Mouse (Mus musculus) splenic B cell, adult 2 months (primary cell): ENCODE results near the gene Ablim1.

Experiments
- DNase-seq: peaks from one replicate; pipeline ENCODE4 v3.0.0-alpha.2; 2011; ENCODE audit warnings: low read depth, low spot score
- H3K27me3 ChIP-seq: 2 replicates; pipeline ENCODE4 v1.6.1; 2012; ENCODE audit warnings: mild to moderate bottlenecking, low read length, moderate library complexity, mixed read lengths; ENCODE audit not compliant: control insufficient read depth, poor library complexity, insufficient read depth, severe bottlenecking
- H3K36me3 ChIP-seq: 2 replicates; pipeline ENCODE4 v1.6.1; 2012; ENCODE audit warnings: mild to moderate bottlenecking, low read length, moderate library complexity, mixed read lengths; ENCODE audit not compliant: control insufficient read depth, poor library complexity, insufficient read depth, severe bottlenecking

The Ablim1 gene

DNA sequence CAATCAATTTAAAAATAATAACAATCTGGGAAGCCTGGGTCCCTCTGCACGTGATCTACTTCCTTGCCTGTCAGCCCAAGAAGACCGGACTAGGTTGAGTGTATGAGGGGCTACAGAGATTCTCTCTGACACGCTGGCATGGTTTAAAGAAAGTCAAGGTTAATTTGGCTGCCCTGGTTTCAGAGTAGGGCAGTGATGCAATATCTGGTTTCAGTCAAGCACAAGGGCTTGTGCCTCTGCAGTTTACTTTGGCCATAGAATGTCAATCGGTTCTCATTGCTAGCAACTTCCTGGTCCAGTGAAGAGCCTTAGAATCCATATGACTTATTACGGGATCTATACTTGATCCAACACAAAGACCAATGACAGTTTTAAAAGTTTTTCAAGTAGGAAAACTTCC, 140.2 kb downstream of the Ablim1 start:
- Histone ChIP-seq H3K27me3 (no peaks in the 10 kb centered on the region), H3K36me3 (no peaks in the 10 kb centered on the region)
- DNase-seq = no peak

DNA sequence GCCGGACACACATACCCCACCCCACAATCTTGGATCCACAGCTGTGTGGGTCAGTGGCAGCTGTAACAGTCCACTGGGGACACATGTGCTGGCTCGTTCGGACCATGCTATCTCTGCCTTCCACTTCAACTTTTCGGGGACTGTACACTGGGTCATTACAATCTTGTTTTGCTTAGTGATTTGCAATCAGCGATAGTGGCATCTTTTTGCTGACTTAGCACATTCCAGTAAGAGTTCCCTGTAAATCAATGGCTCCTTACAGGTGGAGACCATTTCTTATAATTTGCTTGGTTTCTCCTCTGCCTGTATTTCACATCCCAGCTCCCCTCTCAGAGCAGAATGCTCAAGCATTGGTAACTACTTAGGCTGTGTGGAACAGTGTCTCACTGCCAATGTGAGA, 140.7 kb downstream of the Ablim1 start:
- H3K36me3 ChIP-seq = no peaks in the 10 kb centered on the region
- no peaks in the 10 kb centered on the region for H3K27me3 ChIP-seq
- DNase-seq = no peak

DNA sequence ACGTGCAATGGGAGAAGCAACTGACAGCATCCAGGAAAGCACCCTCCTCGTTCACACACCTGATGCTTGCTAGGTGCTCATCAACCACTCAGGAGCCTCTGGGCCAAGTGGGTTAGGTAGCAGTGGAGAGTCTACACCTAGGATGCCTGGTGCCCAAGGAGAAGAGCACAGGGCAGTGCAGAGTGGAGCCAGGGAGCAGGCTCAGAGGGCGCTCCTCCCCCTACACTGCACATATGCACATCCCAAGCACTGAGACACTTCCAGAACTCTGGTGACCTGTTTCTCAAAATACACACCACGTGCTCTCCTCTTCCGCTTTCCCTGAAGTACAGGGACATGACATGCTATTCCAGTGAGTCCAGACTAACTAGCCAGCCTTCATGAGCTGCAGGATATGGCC, 142.4 kb downstream of the Ablim1 start:
- Histone ChIP-seq H3K36me3 (no peaks in the 10 kb centered on the region), H3K27me3 (no peaks in the 10 kb centered on the region)
- no peak for DNase-seq

GRCm38 (mm10) chr19:57170880-57171279, 143.8 kb downstream of the Ablim1 start:
- no peaks in the 10 kb centered on the region for H3K36me3 ChIP-seq
- DNase-seq = no peak

GRCm38 (mm10) chr19:57169485-57169884, 145.2 kb downstream of the Ablim1 start:
- Histone ChIP-seq H3K36me3 (no peaks in the 10 kb centered on the region), H3K27me3 (no peaks in the 10 kb centered on the region)
- DNase-seq = peak; percentile 9

More at GRCm38 (mm10) chr19:57170880-57171279, 143.8 kb downstream of the Ablim1 start:
- no peaks in the 10 kb centered on the region for H3K27me3 ChIP-seq

DNA sequence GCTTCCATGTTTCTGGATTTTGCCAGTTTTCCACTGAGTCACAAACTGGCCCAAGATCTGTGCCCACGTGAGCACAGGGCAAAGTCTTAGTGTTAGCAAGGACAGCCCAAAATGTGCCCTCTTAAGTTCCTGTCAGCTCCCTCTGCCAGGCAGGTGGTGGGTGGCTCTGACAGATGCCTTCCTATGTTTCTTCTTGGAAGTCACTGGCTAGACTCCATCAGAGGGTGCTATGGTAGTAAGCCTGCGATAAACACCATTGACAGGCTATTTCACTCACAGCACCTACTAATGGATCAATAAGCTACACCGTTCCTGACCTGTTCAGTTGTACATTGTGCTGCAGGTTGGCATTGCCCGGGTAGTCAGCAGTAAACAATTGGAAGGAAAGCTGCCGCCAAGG, 147.0 kb downstream of the Ablim1 start:
- Histone ChIP-seq H3K36me3 (no peaks in the 10 kb centered on the region), H3K27me3 (no peaks in the 10 kb centered on the region)
- no peak for DNase-seq

GRCm38 (mm10) chr19:57164882-57165281, 149.8 kb downstream of the Ablim1 start:
- DNase-seq = no peak
- Histone ChIP-seq H3K27me3 (no peaks in the 10 kb centered on the region), H3K36me3 (no peaks in the 10 kb centered on the region)

GRCm38 (mm10) chr19:57163315-57163714, 151.4 kb downstream of the Ablim1 start:
- DNase-seq = no peak
- Histone ChIP-seq H3K27me3 (peaks cover 3% of the 10 kb centered on the region; the same call in 1 of the 2 replicates), H3K36me3 (no peaks in the 10 kb centered on the region)

GRCm38 (mm10) chr19:57161978-57162727, 152.6 kb downstream of the Ablim1 start:
- H3K27me3 ChIP-seq = peaks cover 3% of the 10 kb centered on the region; the same call in 1 of the 2 replicates
- H3K36me3 ChIP-seq = no peaks in the 10 kb centered on the region
- no peak for DNase-seq

GRCm38 (mm10) chr19:57161010-57161660, 153.6 kb downstream of the Ablim1 start:
- Histone ChIP-seq H3K27me3 (peaks cover 3% of the 10 kb centered on the region; the same call in 1 of the 2 replicates), H3K36me3 (no peaks in the 10 kb centered on the region)
- DNase-seq = peak; percentile 72

DNA sequence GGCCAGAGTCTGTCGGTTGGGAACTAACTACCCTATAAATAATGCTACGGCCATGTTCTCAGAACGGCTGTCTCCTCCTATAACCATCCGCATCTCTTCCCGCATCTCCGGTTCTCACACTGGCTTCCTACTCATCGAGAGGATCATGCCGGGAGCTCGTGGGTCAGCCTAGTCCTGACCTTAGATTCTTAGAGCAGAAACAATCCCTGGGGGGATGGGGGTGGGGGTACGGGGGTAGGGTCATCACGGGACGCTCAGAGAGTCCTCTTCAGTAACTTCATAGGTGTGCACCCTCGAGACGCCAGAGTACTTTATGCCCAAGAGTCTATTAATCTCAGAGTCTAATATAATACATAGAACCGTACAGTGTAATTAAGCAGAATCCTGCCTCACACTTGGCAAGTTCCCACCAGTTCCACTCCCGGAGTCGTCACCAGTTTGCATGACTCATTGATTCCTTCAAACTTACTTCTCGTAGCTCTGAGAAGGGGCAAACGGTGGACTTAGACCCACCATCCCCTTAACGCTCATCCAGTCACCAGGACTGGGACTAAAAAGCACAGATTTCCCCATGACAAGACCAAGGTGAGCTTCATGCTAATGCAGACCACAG, 156.9 kb downstream of the Ablim1 start:
- Histone ChIP-seq H3K27me3 (peaks cover 3% of the 10 kb centered on the region; the same call in 1 of the 2 replicates), H3K36me3 (no peaks in the 10 kb centered on the region)
- no peak for DNase-seq

- DNase-seq = no peak
Observed at GRCm38 (mm10) chr19:57155121-57155884, 159.4 kb downstream of the Ablim1 start.

DNA sequence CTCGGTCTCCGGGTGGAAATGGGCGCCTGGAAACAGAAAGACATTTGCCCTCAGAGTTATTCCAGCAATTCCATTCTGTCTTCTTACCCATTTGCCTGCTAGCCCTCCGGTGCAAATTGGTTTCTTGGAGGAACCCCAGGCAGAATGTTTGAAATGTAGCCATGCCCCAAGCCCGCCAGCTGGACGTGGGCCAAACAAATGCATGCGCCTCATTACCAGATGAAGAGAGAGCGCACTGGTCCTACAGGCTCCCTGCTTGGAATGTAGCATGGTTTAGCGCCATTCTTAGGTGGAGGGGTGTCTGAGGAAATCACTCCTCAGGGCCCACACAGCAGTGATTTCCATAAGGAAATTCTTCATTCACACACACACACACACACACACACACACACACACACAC, 162.4 kb downstream of the Ablim1 start:
- no peak for DNase-seq
- Histone ChIP-seq H3K27me3 (no peaks in the 10 kb centered on the region), H3K36me3 (no peaks in the 10 kb centered on the region)

More at GRCm38 (mm10) chr19:57155121-57155884, 159.4 kb downstream of the Ablim1 start:
- peaks cover 3% of the 10 kb centered on the region; the same call in 1 of the 2 replicates for H3K27me3 ChIP-seq
- no peaks in the 10 kb centered on the region for H3K36me3 ChIP-seq

- no peak for DNase-seq
- no peaks in the 10 kb centered on the region for H3K27me3 ChIP-seq
- H3K36me3 ChIP-seq = no peaks in the 10 kb centered on the region
Observed at GRCm38 (mm10) chr19:57151504-57151903, 163.2 kb downstream of the Ablim1 start.
